In the genomic region with DNA sequence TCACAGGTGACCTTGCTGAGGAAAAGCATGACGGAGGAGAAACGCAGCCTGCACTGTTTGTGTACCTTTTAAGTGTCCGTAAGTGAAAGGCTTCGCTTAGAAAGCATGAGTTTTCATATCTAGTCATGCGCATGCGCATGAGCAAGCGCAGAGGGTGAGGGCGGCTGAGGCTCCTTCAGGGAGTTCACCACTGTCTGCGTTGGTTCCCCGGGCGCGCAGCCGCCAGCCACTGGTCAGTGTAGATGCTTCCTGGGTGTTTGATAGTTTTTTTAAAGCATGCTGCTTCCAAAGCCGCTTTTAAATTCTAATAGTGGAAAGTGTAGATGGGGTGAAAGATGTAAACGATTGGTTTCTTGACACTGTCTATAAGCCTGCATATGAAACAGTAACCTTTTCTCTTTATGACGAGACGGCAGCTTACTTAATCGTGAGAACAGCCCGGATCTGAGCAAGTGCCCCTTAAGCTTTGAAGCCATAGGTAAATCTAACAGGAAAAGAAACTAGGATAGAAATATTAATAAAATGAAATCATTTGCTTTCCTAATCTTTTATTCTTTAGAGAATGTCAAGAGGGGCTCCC, we compare ENCODE assay signal across 8 mouse cellular contexts. TPM values are rescaled to one million over a fixed set of nuclear protein-coding genes. Genes with fewer than 3 reads are reported as not detected.
A peak's percentile ranks its signal among the peaks of the same experiment; 100 is the strongest.
DNase-seq lines count a peak whose midpoint lies in the region; ATAC-seq and TF ChIP-seq lines count a peak whose summit lies in the region.

No protein-coding gene starts in this region.

- ATAC-seq in erythroblast, adult 5-6 weeks (replicated peaks; ENCODE audit: low FRiP score, poor library complexity, severe bottlenecking): peak; percentile 95
- ATAC-seq in limb, embryonic 12.5 days (ENCODE audit: insufficient number of reproducible peaks, insufficient read depth, low FRiP score, low TSS enrichment, low read depth): peak; percentile 71; the same call in 1 of the 2 replicates
- ATAC-seq in midbrain, embryonic 13.5 days: peak; percentile 81

- no peaks in the 10 kb centered on the region for H3K9me3 ChIP-seq in limb, embryonic 12.5 days
- H3K9me3 ChIP-seq in midbrain, embryonic 13.5 days: no peaks in the 10 kb centered on the region

- peak overlapping the region; percentile 55 for H3K9ac ChIP-seq in limb, embryonic 12.5 days (replicated peaks)
- H3K9ac ChIP-seq in midbrain, embryonic 13.5 days (replicated peaks): peak overlapping the region; percentile 39; the same call in 1 of the 2 replicates

- H3K4me2 ChIP-seq in limb, embryonic 12.5 days: peak overlapping the region; percentile 95
- H3K4me2 ChIP-seq in midbrain, embryonic 13.5 days (replicated peaks): peak overlapping the region; percentile 73

- TF ChIP-seq CTCF in bone marrow macrophage, adult 2 months (IDR thresholded peaks at IDR 0.05; ENCODE audit: low read depth, low read length): no peak

- 4% methylated on average over 19 of the region's 19 CpGs for WGBS in limb, embryonic 12.5 days
- WGBS in midbrain, embryonic 13.5 days: 3% methylated on average over 19 of the region's 19 CpGs

- no peak overlapping the region for H3K27ac ChIP-seq in bone marrow macrophage, adult 2 months (ENCODE audit: insufficient read depth, low read depth, low read length)
- no peak overlapping the region for H3K27ac ChIP-seq in limb, embryonic 12.5 days
- no peak overlapping the region for H3K27ac ChIP-seq in midbrain, embryonic 13.5 days

- no peak for TF ChIP-seq POLR2A in bone marrow macrophage, adult 2 months (IDR thresholded peaks at IDR 0.05; ENCODE audit: borderline replicate concordance, low read depth, low read length)

- H3K4me1 ChIP-seq in bone marrow macrophage, adult 2 months (ENCODE audit: control insufficient read depth, insufficient read depth, low read length): peaks cover 3% of the 10 kb centered on the region
- H3K4me1 ChIP-seq in limb, embryonic 12.5 days (replicated peaks): peaks cover 28% of the 10 kb centered on the region
- peaks cover 37% of the 10 kb centered on the region for H3K4me1 ChIP-seq in midbrain, embryonic 13.5 days (replicated peaks)

- DNase-seq in heart, adult 9 months (ENCODE audit: low spot score in 2 of 2): peak; percentile 69 to 78
- DNase-seq in kidney, adult 8-10 months: peak; percentile 77 to 81
- DNase-seq in skeletal muscle tissue, adult 2 months (ENCODE audit: low read depth, low spot score): peak; percentile 89
- no peak for DNase-seq in c-Kit-positive CD71-positive TER-119-positive erythroid progenitor cells, embryonic 14.5 days (ENCODE audit: low spot score)

- H3K36me3 ChIP-seq in limb, embryonic 12.5 days: no peaks in the 10 kb centered on the region
- peaks cover 12% of the 10 kb centered on the region for H3K36me3 ChIP-seq in midbrain, embryonic 13.5 days

- H3K27me3 ChIP-seq in limb, embryonic 12.5 days: peaks cover 34% of the 10 kb centered on the region
- peaks cover 18% of the 10 kb centered on the region for H3K27me3 ChIP-seq in midbrain, embryonic 13.5 days

- H3K4me3 ChIP-seq in bone marrow macrophage, adult 2 months (ENCODE audit: insufficient read depth, low read length): peak overlapping the region; percentile 56
- peak overlapping the region; percentile 41 for H3K4me3 ChIP-seq in limb, embryonic 12.5 days (replicated peaks)
- H3K4me3 ChIP-seq in midbrain, embryonic 13.5 days (replicated peaks): peak overlapping the region; percentile 40

RNA-seq across cellular contexts. Expression of gene Mturn, which starts 18.1 kb away (rescaled TPM):
- 10.2 and 11.3 TPM in 2 replicates for polyA plus RNA-seq in bone marrow macrophage, adult 2 months (2012; ENCODE audit: insufficient read depth, insufficient read length, missing spikeins)
- total RNA-seq in erythroblast, adult 5-6 weeks (2015; ENCODE audit: low replicate concordance): 4.6 and 9.4 TPM in 2 replicates
- total RNA-seq in erythroblast, adult 5-6 weeks (2017; ENCODE audit: low replicate concordance): 13.1 and 14.2 TPM in 2 replicates
- 9.6 and 12.9 TPM in 2 replicates for polyA plus RNA-seq in limb, embryonic 12.5 days (2016; fragmentation: Nextera tagmentation; extraction: Ambion mirVana)
- 78.4 and 81.2 TPM in 2 replicates for polyA plus RNA-seq in midbrain, embryonic 13.5 days (2015; fragmentation: Nextera tagmentation; extraction: Ambion mirVana)
